Mouse (Mus musculus): Measurements from ENCODE around the gene Unc13d. TPM values are rescaled to one million over a fixed set of nuclear protein-coding genes. Genes with fewer than 3 reads are reported as not detected.
A peak's percentile ranks its signal among the peaks of the same experiment; 100 is the strongest.
"Not testable (repeated sequence)": the region's sequence is repeated elsewhere in the genome, so short reads cannot be mapped to it uniquely, and the experiment has no call there.

Unc13d gene
- polyA plus RNA-seq, 1 experiment from 2014 or later: 1.2 TPM

- H3K4me1 ChIP-seq (replicated peaks): peaks cover 17% of the 10 kb centered on the region
Measured at GRCm38 (mm10) chr11:116023074-116023770, 54.5 kb downstream of the Unc13d start.

GRCm38 (mm10) chr11:116022256-116022780 lies 55.4 kb downstream of the Unc13d start:
- Histone ChIP-seq H3K9ac (replicated peaks) (peak overlapping the region; percentile 65), H3K36me3 (peaks cover 13% of the 10 kb centered on the region; the same call in 1 of the 2 replicates), H3K4me2 (replicated peaks) (peak overlapping the region; percentile 85), H3K9me3 (no peaks in the 10 kb centered on the region), H3K4me3 (replicated peaks) (peak overlapping the region; percentile 95), H3K27ac (no peak overlapping the region), H3K27me3 (no peaks in the 10 kb centered on the region), H3K4me1 (replicated peaks) (peaks cover 17% of the 10 kb centered on the region)
- ATAC-seq: no peak
- WGBS: 71% methylated on average over 4 of the region's 4 CpGs

More at GRCm38 (mm10) chr11:116023074-116023770, 54.5 kb downstream of the Unc13d start:
- not testable (repeated sequence) for ATAC-seq, H3K9me3 ChIP-seq, H3K27me3 ChIP-seq
- 5% methylated on average over 18 of the region's 18 CpGs for WGBS
- Histone ChIP-seq H3K4me3 (replicated peaks) (peak overlapping the region; percentile 95), H3K4me2 (replicated peaks) (peak overlapping the region; percentile 85), H3K27ac (peak overlapping the region; percentile 100), H3K36me3 (peaks cover 13% of the 10 kb centered on the region; the same call in 1 of the 2 replicates), H3K9ac (replicated peaks) (peak overlapping the region; percentile 100)

- no peak overlapping the region; the same call in 1 of the 2 replicates for H3K9ac ChIP-seq (replicated peaks)
- peaks cover 13% of the 10 kb centered on the region; the same call in 1 of the 2 replicates for H3K36me3 ChIP-seq
- ATAC-seq: no peak
- peaks cover 17% of the 10 kb centered on the region for H3K4me1 ChIP-seq (replicated peaks)
- H3K4me2 ChIP-seq (replicated peaks): peak overlapping the region; percentile 85
- H3K27ac ChIP-seq: no peak overlapping the region; the same call in 1 of the 2 replicates
- H3K27me3 ChIP-seq: no peaks in the 10 kb centered on the region
- peak overlapping the region; percentile 95 for H3K4me3 ChIP-seq (replicated peaks)
- no peaks in the 10 kb centered on the region for H3K9me3 ChIP-seq
- WGBS: 81% methylated on average over 6 of the region's 6 CpGs
Measured at GRCm38 (mm10) chr11:116021328-116022220, 56.2 kb downstream of the Unc13d start.

GRCm38 (mm10) chr11:116020519-116020922 lies 57.2 kb downstream of the Unc13d start:
- H3K4me2 ChIP-seq (replicated peaks): no peak overlapping the region
- no peak overlapping the region for H3K9ac ChIP-seq (replicated peaks)
- H3K4me3 ChIP-seq (replicated peaks): no peak overlapping the region
- H3K36me3 ChIP-seq: peaks cover 13% of the 10 kb centered on the region; the same call in 1 of the 2 replicates
- ATAC-seq: no peak
- H3K9me3 ChIP-seq: no peaks in the 10 kb centered on the region
- H3K27ac ChIP-seq: no peak overlapping the region
- no peaks in the 10 kb centered on the region for H3K27me3 ChIP-seq
- peaks cover 17% of the 10 kb centered on the region for H3K4me1 ChIP-seq (replicated peaks)
- 53% methylated on average over 1 of the region's 1 CpGs for WGBS

- H3K27ac ChIP-seq: peak overlapping the region; percentile 12
- H3K27me3 ChIP-seq: no peaks in the 10 kb centered on the region
- H3K9ac ChIP-seq (replicated peaks): no peak overlapping the region
- 70% methylated on average over 2 of the region's 2 CpGs for WGBS
- H3K36me3 ChIP-seq: peaks cover 13% of the 10 kb centered on the region; the same call in 1 of the 2 replicates
- H3K4me2 ChIP-seq (replicated peaks): no peak overlapping the region
- 0 out of 2 replicates have a peak overlapping the region, but pooled peaks have one; percentile 0 for H3K4me3 ChIP-seq (replicated peaks)
- peaks cover 20% of the 10 kb centered on the region for H3K4me1 ChIP-seq (replicated peaks)
- ATAC-seq: no peak
- no peaks in the 10 kb centered on the region for H3K9me3 ChIP-seq
Measured at GRCm38 (mm10) chr11:116019976-116020411, 57.8 kb downstream of the Unc13d start.

- WGBS: 60% methylated on average over 1 of the region's 1 CpGs
- H3K4me2 ChIP-seq (replicated peaks): no peak overlapping the region
Measured at GRCm38 (mm10) chr11:116019360-116019791, 58.4 kb downstream of the Unc13d start.

GRCm38 (mm10) chr11:116018867-116019266 lies 58.9 kb downstream of the Unc13d start:
- 90% methylated on average over 4 of the region's 4 CpGs for WGBS
- H3K4me2 ChIP-seq (replicated peaks); H3K4me3 ChIP-seq (replicated peaks); H3K27ac ChIP-seq; H3K27me3 ChIP-seq; ATAC-seq; H3K9ac ChIP-seq (replicated peaks); H3K9me3 ChIP-seq: not testable (repeated sequence)
- peaks cover 25% of the 10 kb centered on the region for H3K4me1 ChIP-seq (replicated peaks)
- peaks cover 13% of the 10 kb centered on the region; the same call in 1 of the 2 replicates for H3K36me3 ChIP-seq

More at GRCm38 (mm10) chr11:116019360-116019791, 58.4 kb downstream of the Unc13d start:
- no peak overlapping the region for H3K4me3 ChIP-seq (replicated peaks)
- ATAC-seq: no peak
- H3K4me1 ChIP-seq (replicated peaks): peaks cover 25% of the 10 kb centered on the region
- H3K27ac ChIP-seq: no peak overlapping the region
- no peak overlapping the region for H3K9ac ChIP-seq (replicated peaks)
- H3K9me3 ChIP-seq: no peaks in the 10 kb centered on the region
- H3K36me3 ChIP-seq: peaks cover 13% of the 10 kb centered on the region; the same call in 1 of the 2 replicates
- H3K27me3 ChIP-seq: no peaks in the 10 kb centered on the region

- no peaks in the 10 kb centered on the region for H3K27me3 ChIP-seq
- WGBS: 25% methylated on average over 6 of the region's 6 CpGs
- H3K4me3 ChIP-seq (replicated peaks): no peak overlapping the region
- H3K9ac ChIP-seq (replicated peaks): no peak overlapping the region
- H3K9me3 ChIP-seq: no peaks in the 10 kb centered on the region
- H3K4me1 ChIP-seq (replicated peaks): peaks cover 26% of the 10 kb centered on the region
- no peak for ATAC-seq
- H3K27ac ChIP-seq: no peak overlapping the region
- H3K36me3 ChIP-seq: peaks cover 13% of the 10 kb centered on the region; the same call in 1 of the 2 replicates
- H3K4me2 ChIP-seq (replicated peaks): no peak overlapping the region
Measured at GRCm38 (mm10) chr11:116018106-116018505, 59.7 kb downstream of the Unc13d start.

GRCm38 (mm10) chr11:116014821-116015220 lies 62.9 kb downstream of the Unc13d start:
- no peaks in the 10 kb centered on the region for H3K36me3 ChIP-seq
- H3K9me3 ChIP-seq: no peaks in the 10 kb centered on the region
- peaks cover 25% of the 10 kb centered on the region for H3K4me1 ChIP-seq (replicated peaks)
- H3K9ac ChIP-seq (replicated peaks): no peak overlapping the region
- no peaks in the 10 kb centered on the region for H3K27me3 ChIP-seq
- no peak overlapping the region for H3K27ac ChIP-seq
- no peak overlapping the region for H3K4me2 ChIP-seq (replicated peaks)
- ATAC-seq: no peak
- H3K4me3 ChIP-seq (replicated peaks): no peak overlapping the region
- 55% methylated on average over 8 of the region's 8 CpGs for WGBS

GRCm38 (mm10) chr11:116012262-116012947 lies 65.4 kb downstream of the Unc13d start, which contains the start of gene Galk1:
TSS of gene Galk1 (minus strand) at chr11:116012719.
- H3K4me2 ChIP-seq (replicated peaks): peak within 1 kb of the TSS; percentile 86
- peak within 1 kb of the TSS; percentile 80 for H3K9ac ChIP-seq (replicated peaks)
- H3K36me3 ChIP-seq: peaks cover 4% of the 10 kb centered on the region; the same call in 1 of the 2 replicates
- peak within 1 kb of the TSS; percentile 57; the same call in 1 of the 2 replicates for H3K27ac ChIP-seq
- ATAC-seq: peak; percentile 82
- H3K4me3 ChIP-seq (replicated peaks): peak within 1 kb of the TSS; percentile 58
- peaks cover 25% of the 10 kb centered on the region for H3K4me1 ChIP-seq (replicated peaks)
- H3K9me3 ChIP-seq: no peaks in the 10 kb centered on the region
- H3K27me3 ChIP-seq: no peaks in the 10 kb centered on the region
- WGBS: under 1% methylated on average over 55 of the region's 55 CpGs

Measured in midbrain, embryonic 13.5 days (tissue).